Mouse (Mus musculus) hindbrain, embryonic 14.5 days (tissue): ENCODE measurements around the gene Prkcz. TPM values are rescaled to one million over a fixed set of nuclear protein-coding genes. Genes with fewer than 3 reads are reported as not detected.

Experiments
- ATAC-seq: fragments of 200-750 bp; cut with Nextera tagmentation; 2 replicates; pipeline ENCODE4 v1.8.0; 2017; ENCODE audit warnings: moderate number of reproducible peaks, mild to moderate bottlenecking, moderate TSS enrichment, moderate library complexity; ENCODE audit not compliant: low FRiP score
- DNase-seq: peaks from one replicate; pipeline ENCODE4 v3.0.0-alpha.2; 2015; ENCODE audit warnings: low spot score
- H3K27ac ChIP-seq: fragments of 300-500 bp; sonication (generic); 2 replicates; pipeline ENCODE4 v1.5.1; 2014; ENCODE audit warnings: mild to moderate bottlenecking, moderate library complexity
- H3K27me3 ChIP-seq: fragments of 300-500 bp; sonication (generic); 2 replicates; pipeline ENCODE4 v1.6.1; 2014; ENCODE audit warnings: mild to moderate bottlenecking, low read length, mixed read lengths; ENCODE audit not compliant: control insufficient read depth, insufficient read depth
- H3K36me3 ChIP-seq: fragments of 300-500 bp; sonication (generic); replicated peaks from 2 replicates; pipeline ENCODE4 v1.6.1; 2014; ENCODE audit not compliant: control insufficient read depth, insufficient read depth
- H3K4me1 ChIP-seq: fragments of 300-500 bp; sonication (generic); replicated peaks from 2 replicates; pipeline ENCODE4 v1.6.1; 2014; ENCODE audit warnings: antibody characterized with exemption, low read length, mixed read lengths; ENCODE audit not compliant: control insufficient read depth, insufficient read depth
- H3K4me2 ChIP-seq: fragments of 300-500 bp; sonication (generic); replicated peaks from 2 replicates; pipeline ENCODE4 v1.6.1; 2014; ENCODE audit warnings: mild to moderate bottlenecking, moderate library complexity
- H3K4me3 ChIP-seq: fragments of 300-500 bp; sonication (generic); replicated peaks from 2 replicates; pipeline ENCODE4 v1.5.1; 2014; ENCODE audit warnings: mild to moderate bottlenecking, low read length
- H3K9ac ChIP-seq: fragments of 300-500 bp; sonication (generic); 2 replicates; pipeline ENCODE4 v1.6.1; 2014
- H3K9me3 ChIP-seq: fragments of 300-500 bp; sonication (generic); 2 replicates; pipeline ENCODE4 v1.6.1; 2016; ENCODE audit warnings: low read length; ENCODE audit not compliant: control insufficient read depth
- WGBS: fragments of 180-500 bp; shearing (Covaris S2); extraction: QIAGEN DNeasy Blood & Tissue Kit; methylation state at CpG from one replicate; pipeline ENCODE4 v1.1.7; 2014; 5-methylcytosine and 5-hydroxymethylcytosine counted together
- polyA plus RNA-seq: library from polyadenylated mRNA; unstranded; fragments of >200 nt; fragmentation: Nextera tagmentation; extraction: Ambion mirVana; gene quantifications from 2 replicates; pipeline ENCODE4 v1.2.1, GENCODE M21; 2014

Gene Prkcz
- polyA plus RNA-seq, 1 experiment from 2014 or later: 73.9 TPM

GRCm38 (mm10) chr4:155294381-155294780 is 66.8 kb downstream of the Prkcz start:
- Histone ChIP-seq H3K4me1 (no peaks in the 10 kb centered on the region), H3K9me3 (no peaks in the 10 kb centered on the region), H3K27me3 (no peaks in the 10 kb centered on the region), H3K27ac (no peak overlapping the region), H3K4me2 (no peak overlapping the region), H3K4me3 (no peak overlapping the region), H3K36me3 (peaks cover 20% of the 10 kb centered on the region), H3K9ac (no peak overlapping the region)
- ATAC-seq (no peak), DNase-seq (no peak)
- 91% methylated on average over 14 of the region's 14 CpGs for WGBS

- H3K4me1 ChIP-seq: no peaks in the 10 kb centered on the region
- H3K27ac ChIP-seq: no peak overlapping the region
- 94% methylated on average over 10 of the region's 10 CpGs for WGBS
- no peak overlapping the region for H3K4me2 ChIP-seq
- H3K9me3 ChIP-seq: no peaks in the 10 kb centered on the region
- no peak overlapping the region for H3K4me3 ChIP-seq
- H3K36me3 ChIP-seq: peaks cover 34% of the 10 kb centered on the region
- ATAC-seq (no peak), DNase-seq (no peak)
- no peak overlapping the region for H3K9ac ChIP-seq
- H3K27me3 ChIP-seq: no peaks in the 10 kb centered on the region
These were observed 68.3 kb downstream of the Prkcz start for GRCm38 (mm10) chr4:155292863-155293262.

- DNase-seq (no peak), ATAC-seq (no peak)
- H3K4me1 ChIP-seq: no peaks in the 10 kb centered on the region
- peaks cover 44% of the 10 kb centered on the region for H3K36me3 ChIP-seq
- no peak overlapping the region for H3K9ac ChIP-seq
- no peak overlapping the region for H3K27ac ChIP-seq
- H3K27me3 ChIP-seq: no peaks in the 10 kb centered on the region
- H3K4me2 ChIP-seq: no peak overlapping the region
- H3K4me3 ChIP-seq: no peak overlapping the region
- 88% methylated on average over 7 of the region's 7 CpGs for WGBS
- H3K9me3 ChIP-seq: no peaks in the 10 kb centered on the region
These were observed 71.1 kb downstream of the Prkcz start for GRCm38 (mm10) chr4:155290045-155290444.

GRCm38 (mm10) chr4:155288586-155288985 is 72.6 kb downstream of the Prkcz start:
- H3K4me2 ChIP-seq: no peak overlapping the region
- no peaks in the 10 kb centered on the region for H3K27me3 ChIP-seq
- H3K4me3 ChIP-seq: no peak overlapping the region
- DNase-seq (no peak), ATAC-seq (no peak)
- H3K9ac ChIP-seq: no peak overlapping the region
- no peaks in the 10 kb centered on the region for H3K9me3 ChIP-seq
- peaks cover 42% of the 10 kb centered on the region for H3K36me3 ChIP-seq
- H3K4me1 ChIP-seq: no peaks in the 10 kb centered on the region
- WGBS: 79% methylated on average over 1 of the region's 1 CpGs
- no peak overlapping the region for H3K27ac ChIP-seq

GRCm38 (mm10) chr4:155287713-155288112 is 73.4 kb downstream of the Prkcz start:
- H3K27me3 ChIP-seq: no peaks in the 10 kb centered on the region
- H3K27ac ChIP-seq: no peak overlapping the region

GRCm38 (mm10) chr4:155286090-155286489 is 75.1 kb downstream of the Prkcz start:
- no peak overlapping the region for H3K4me2 ChIP-seq
- no peak for DNase-seq
- peaks cover 37% of the 10 kb centered on the region for H3K36me3 ChIP-seq
- 94% methylated on average over 4 of the region's 4 CpGs for WGBS
- H3K9me3 ChIP-seq: no peaks in the 10 kb centered on the region
- ATAC-seq: no peak
- H3K27me3 ChIP-seq: no peaks in the 10 kb centered on the region
- no peak overlapping the region for H3K9ac ChIP-seq
- H3K4me1 ChIP-seq: 0 out of 2 replicates have a peak, but pooled peaks cover 8% of the 10 kb centered on the region
- H3K4me3 ChIP-seq: no peak overlapping the region
- H3K27ac ChIP-seq: no peak overlapping the region

More at GRCm38 (mm10) chr4:155287713-155288112, 73.4 kb downstream of the Prkcz start:
- 88% methylated on average over 11 of the region's 11 CpGs for WGBS
- Histone ChIP-seq H3K4me3 (no peak overlapping the region), H3K9me3 (no peaks in the 10 kb centered on the region), H3K9ac (no peak overlapping the region), H3K4me2 (no peak overlapping the region), H3K36me3 (peaks cover 37% of the 10 kb centered on the region), H3K4me1 (0 out of 2 replicates have a peak, but pooled peaks cover 8% of the 10 kb centered on the region)
- DNase-seq (no peak), ATAC-seq (no peak)

GRCm38 (mm10) chr4:155284521-155285379 is 76.4 kb downstream of the Prkcz start:
- Histone ChIP-seq H3K4me2 (no peak overlapping the region), H3K36me3 (peaks cover 28% of the 10 kb centered on the region), H3K9ac (no peak overlapping the region), H3K27ac (no peak overlapping the region), H3K27me3 (no peaks in the 10 kb centered on the region), H3K4me1 (0 out of 2 replicates have a peak, but pooled peaks cover 8% of the 10 kb centered on the region), H3K9me3 (no peaks in the 10 kb centered on the region), H3K4me3 (no peak overlapping the region)
- 78% methylated on average over 15 of the region's 15 CpGs for WGBS
- no peak for DNase-seq
- no peak for ATAC-seq

- no peak for DNase-seq
- Histone ChIP-seq H3K36me3 (peaks cover 19% of the 10 kb centered on the region), H3K9ac (no peak overlapping the region), H3K4me3 (no peak overlapping the region), H3K27ac (no peak overlapping the region), H3K4me1 (0 out of 2 replicates have a peak, but pooled peaks cover 8% of the 10 kb centered on the region), H3K9me3 (no peaks in the 10 kb centered on the region), H3K27me3 (no peaks in the 10 kb centered on the region), H3K4me2 (no peak overlapping the region)
- no peak for ATAC-seq
- 79% methylated on average over 9 of the region's 9 CpGs for WGBS
These were observed 77.6 kb downstream of the Prkcz start for GRCm38 (mm10) chr4:155283585-155283984.

GRCm38 (mm10) chr4:155283001-155283503 is 78.1 kb downstream of the Prkcz start:
- H3K36me3 ChIP-seq: peaks cover 14% of the 10 kb centered on the region
- peak overlapping the region; percentile 14; the same call in 1 of the 2 replicates for H3K27ac ChIP-seq
- H3K4me3 ChIP-seq: no peak overlapping the region
- H3K9ac ChIP-seq: no peak overlapping the region
- ATAC-seq (peak; percentile 59; the same call in 1 of the 2 replicates), DNase-seq (no peak)
- H3K27me3 ChIP-seq: no peaks in the 10 kb centered on the region
- H3K4me1 ChIP-seq: 0 out of 2 replicates have a peak, but pooled peaks cover 8% of the 10 kb centered on the region
- 51% methylated on average over 11 of the region's 11 CpGs for WGBS
- H3K4me2 ChIP-seq: no peak overlapping the region
- H3K9me3 ChIP-seq: no peaks in the 10 kb centered on the region
